Mouse (Mus musculus): ENCODE measurements around the gene Apol9b. TPM values are rescaled to one million over a fixed set of nuclear protein-coding genes. Genes with fewer than 3 reads are reported as not detected.
"Not testable (repeated sequence)": the region's sequence is repeated elsewhere in the genome, so short reads cannot be mapped to it uniquely, and the experiment has no call there.

The Apol9b gene
- polyA plus RNA-seq, 1 experiment from 2014 or later, result not detected

DNA sequence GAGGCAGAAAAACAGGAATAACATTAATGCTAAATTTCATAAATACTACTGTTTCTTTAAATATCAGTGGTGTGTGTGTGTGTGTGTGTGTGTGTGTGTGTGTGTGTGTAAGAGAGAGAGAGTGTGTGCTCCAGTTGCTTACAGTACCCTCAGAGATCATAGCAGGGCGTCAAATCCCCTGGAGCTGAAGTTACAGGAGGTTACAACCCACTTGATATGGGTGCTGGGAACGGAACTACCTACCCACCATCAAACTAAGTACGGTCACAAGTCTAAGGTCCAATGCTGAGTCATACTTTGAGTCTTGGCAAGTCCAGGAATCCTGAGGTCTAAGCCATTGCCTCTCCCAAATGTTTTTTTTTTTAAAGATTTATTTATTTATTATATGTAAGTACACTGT lies 1.1 kb upstream of the Apol9b start:
- H3K9ac ChIP-seq; H3K4me1 ChIP-seq; H3K36me3 ChIP-seq (replicated peaks); H3K4me3 ChIP-seq; H3K27ac ChIP-seq; H3K4me2 ChIP-seq; H3K9me3 ChIP-seq; ATAC-seq (replicated peaks); H3K27me3 ChIP-seq (replicated peaks): not testable (repeated sequence)
- WGBS, result 86% methylated on average over 3 of the region's 3 CpGs

DNA sequence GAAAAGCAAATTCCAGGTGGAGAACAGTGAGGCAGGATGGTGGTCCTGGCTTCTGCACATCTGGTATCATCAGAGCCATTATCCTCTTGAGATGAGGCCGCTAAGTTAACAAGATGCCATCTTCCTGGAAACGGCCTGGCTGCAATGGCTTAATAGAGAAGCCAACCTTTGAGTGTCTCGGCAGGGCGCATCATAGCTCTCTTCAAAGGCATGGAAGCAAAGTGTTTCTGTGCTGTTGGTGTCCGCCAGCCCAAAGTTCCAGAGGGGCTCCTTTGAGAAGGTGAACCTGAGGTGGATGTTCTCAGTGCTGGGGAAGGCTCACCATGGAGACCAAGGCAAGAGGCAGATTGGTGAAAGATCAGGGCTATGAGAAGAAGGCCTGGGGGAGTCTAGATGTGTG lies 2.8 kb downstream of the Apol9b start:
- Histone ChIP-seq H3K4me2 (no peak overlapping the region), H3K4me3 (no peak overlapping the region), H3K27ac (no peak overlapping the region), H3K27me3 (replicated peaks) (no peaks in the 10 kb centered on the region), H3K4me1 (no peaks in the 10 kb centered on the region), H3K9ac (no peak overlapping the region), H3K36me3 (replicated peaks) (no peaks in the 10 kb centered on the region), H3K9me3 (no peaks in the 10 kb centered on the region)
- no peak for ATAC-seq (replicated peaks)
- 89% methylated on average over 5 of the region's 5 CpGs for WGBS

DNA sequence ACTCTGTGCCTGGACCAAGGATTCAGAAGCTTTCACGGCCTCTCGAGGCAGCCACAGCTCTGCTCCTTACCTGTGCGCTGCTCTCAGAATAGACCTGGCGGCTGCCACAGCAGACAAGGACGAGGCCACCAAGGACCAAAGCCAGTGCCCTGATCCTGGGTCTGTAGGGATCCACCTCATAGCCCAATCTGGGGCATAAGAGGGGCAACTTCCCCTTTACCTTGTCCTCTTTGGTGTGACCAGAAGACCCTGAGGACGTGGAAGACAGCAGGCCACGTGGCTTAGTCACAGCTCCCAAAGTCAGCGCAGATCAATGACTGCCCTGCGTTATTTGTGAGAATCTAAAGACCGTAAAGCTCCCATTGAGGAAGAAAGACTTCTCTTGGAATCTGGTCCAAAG lies 4.0 kb downstream of the Apol9b start:
- H3K36me3 ChIP-seq (replicated peaks); H3K4me2 ChIP-seq; H3K27ac ChIP-seq; H3K4me3 ChIP-seq; H3K9me3 ChIP-seq; H3K9ac ChIP-seq; H3K27me3 ChIP-seq (replicated peaks); ATAC-seq (replicated peaks); H3K4me1 ChIP-seq: not testable (repeated sequence)
- 69% methylated on average over 10 of the region's 10 CpGs for WGBS

DNA sequence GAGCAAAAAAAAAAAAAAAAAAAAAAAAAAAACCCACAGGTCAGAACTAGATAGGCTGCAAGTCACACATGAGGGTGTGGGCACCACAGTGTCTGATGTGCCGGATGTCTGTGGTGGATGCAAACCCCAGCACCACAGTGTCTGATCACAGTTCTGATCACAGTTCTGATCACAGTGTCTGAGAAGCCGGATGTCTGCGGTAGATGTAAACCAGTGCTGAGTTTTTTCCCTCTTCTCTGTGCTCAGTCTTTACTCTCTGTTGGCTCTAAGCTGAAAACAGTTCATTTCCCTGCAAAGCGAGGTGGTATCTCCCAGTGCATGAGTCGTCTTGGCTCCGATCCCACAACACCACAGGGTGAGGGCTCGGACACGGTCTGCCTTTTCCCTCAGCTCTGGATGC lies 4.5 kb downstream of the Apol9b start:
- not testable (repeated sequence) for H3K9me3 ChIP-seq; ATAC-seq (replicated peaks); H3K4me3 ChIP-seq; H3K27me3 ChIP-seq (replicated peaks); H3K36me3 ChIP-seq (replicated peaks); H3K4me1 ChIP-seq; H3K9ac ChIP-seq; H3K4me2 ChIP-seq; H3K27ac ChIP-seq
- WGBS, result 79% methylated on average over 8 of the region's 8 CpGs

DNA sequence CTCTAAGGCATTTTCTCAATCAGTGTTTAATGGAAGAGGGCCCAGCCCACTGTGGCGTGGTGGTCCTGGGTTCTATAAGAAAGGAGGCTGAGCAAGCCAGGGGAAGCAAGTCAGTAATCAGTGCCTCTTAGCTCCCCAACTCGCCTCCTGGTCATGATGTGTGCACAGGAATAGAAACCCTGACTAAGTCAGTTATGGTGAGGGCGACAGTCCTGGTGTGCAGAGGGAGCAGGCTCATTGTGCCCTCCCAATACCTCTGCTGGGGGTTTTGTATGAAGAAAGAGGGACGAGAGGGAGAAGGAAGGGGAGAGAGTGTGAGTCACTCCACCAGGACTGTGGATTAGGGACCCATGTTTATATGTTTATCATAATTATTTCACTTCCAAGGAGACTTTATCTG lies 5.1 kb downstream of the Apol9b start:
- ATAC-seq (replicated peaks); H3K4me3 ChIP-seq; H3K36me3 ChIP-seq (replicated peaks); H3K27ac ChIP-seq; H3K4me2 ChIP-seq; H3K9ac ChIP-seq; H3K27me3 ChIP-seq (replicated peaks); H3K4me1 ChIP-seq; H3K9me3 ChIP-seq: not testable (repeated sequence)
- WGBS, result 67% methylated on average over 4 of the region's 4 CpGs

DNA sequence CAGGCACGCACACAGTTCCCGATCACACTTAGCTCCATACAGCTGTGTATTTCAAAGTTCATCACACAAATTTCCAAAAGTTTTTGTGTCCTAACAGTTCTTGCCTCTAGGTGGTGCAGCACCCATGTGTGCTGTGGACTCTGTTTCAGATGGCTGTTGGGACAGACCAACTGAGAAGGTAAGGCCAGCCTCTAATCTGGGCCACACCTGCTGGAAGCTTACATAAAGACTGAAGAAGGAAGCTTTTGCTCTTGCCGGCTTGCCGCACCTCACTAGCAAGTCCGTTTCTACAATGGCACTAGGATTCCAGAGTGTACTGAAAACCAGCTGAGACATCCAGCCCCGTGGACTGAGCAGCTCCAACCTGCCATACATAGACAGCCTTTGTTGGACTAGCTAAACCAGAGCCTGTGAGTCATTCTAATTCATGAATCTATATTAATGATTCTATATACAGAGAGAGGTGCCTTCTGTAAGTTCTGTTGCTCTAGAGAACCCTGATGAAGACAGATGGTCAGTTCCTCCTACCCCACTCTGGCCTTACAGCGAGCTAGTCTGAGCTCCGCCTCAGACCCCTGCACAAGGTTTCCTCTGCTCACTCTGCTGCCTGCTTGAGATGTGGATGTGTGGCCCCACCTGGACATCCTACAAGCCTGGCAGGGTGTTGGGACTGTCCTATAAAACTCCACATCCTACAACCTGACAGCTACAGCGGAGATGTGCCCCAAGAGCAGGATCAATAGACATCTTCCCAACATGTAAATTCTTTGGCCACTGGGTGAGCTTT lies 11.9 kb downstream of the Apol9b start:
- Histone ChIP-seq H3K27me3 (replicated peaks) (no peaks in the 10 kb centered on the region), H3K9me3 (no peaks in the 10 kb centered on the region), H3K36me3 (replicated peaks) (no peaks in the 10 kb centered on the region), H3K4me2 (no peak overlapping the region), H3K4me3 (no peak overlapping the region), H3K4me1 (no peaks in the 10 kb centered on the region), H3K9ac (no peak overlapping the region), H3K27ac (no peak overlapping the region)
- 76% methylated on average over 9 of the region's 9 CpGs for WGBS
- no peak for ATAC-seq (replicated peaks)

DNA sequence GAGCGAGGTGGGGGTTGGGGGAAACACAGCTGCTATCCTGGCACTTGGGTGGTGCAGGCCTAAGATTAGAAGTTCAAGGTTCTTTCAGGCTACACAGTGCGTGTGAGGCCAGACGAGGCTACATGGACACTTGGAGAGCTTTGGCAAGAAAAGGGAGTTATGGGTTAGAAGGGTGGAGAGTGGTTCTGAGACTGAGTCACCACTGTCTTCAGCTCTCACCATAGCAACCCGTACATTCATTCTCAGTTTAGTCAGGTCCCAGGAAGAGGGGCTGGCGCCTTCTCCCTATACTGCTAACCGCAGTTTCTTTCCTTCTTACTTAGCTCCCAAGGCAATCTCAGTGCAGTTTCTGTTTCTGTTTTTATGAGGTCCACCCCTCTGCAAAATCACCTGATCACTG lies 12.7 kb downstream of the Apol9b start:
- H3K9me3 ChIP-seq, result not testable (repeated sequence)

DNA sequence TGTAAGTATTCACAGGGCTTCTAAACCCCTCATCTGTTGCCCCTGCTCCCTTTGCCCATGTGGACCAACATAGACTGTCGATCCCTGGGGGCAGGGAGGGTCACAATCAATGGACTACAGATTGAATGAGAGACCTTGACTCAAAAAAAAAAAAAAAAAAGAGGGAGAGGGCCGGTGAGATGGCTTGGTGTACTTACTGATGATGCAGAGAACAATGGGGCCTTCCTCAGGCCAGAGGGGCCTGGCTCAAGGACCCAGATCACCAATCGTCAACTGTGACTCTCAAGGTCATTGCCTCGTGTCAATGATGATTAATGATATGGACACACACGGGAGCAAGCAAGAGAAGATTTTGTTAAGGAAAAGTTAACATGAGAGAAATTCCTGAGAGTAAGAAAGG lies 15.8 kb downstream of the Apol9b start:
- no peak for ATAC-seq (replicated peaks)

More for the DNA sequence above, 12.7 kb downstream of the Apol9b start:
- H3K9ac ChIP-seq; H3K4me2 ChIP-seq; H3K4me3 ChIP-seq; H3K27me3 ChIP-seq (replicated peaks); H3K27ac ChIP-seq; H3K36me3 ChIP-seq (replicated peaks); ATAC-seq (replicated peaks); H3K4me1 ChIP-seq: not testable (repeated sequence)
- 87% methylated on average over 6 of the region's 6 CpGs for WGBS

DNA sequence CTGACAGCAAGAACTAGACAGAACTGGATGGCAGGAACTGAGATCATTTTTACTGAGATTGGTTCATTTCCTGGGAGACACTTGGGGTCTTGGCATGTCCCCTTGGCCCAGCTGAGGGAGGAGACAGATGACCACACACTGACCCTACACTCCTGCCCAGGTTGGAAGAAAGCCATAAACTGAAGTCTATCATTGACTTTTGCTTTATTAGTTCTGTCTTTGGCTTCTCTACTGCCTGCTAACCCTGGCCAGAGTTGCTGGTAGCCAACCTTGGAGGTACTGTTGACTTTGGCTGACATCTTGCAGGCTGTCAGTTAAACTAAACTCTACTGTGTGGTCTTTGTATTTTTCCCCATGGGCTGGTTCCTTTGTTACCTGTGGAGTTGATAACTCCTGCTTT lies 16.2 kb downstream of the Apol9b start:
- no peaks in the 10 kb centered on the region for H3K4me1 ChIP-seq
- H3K27ac ChIP-seq, result no peak overlapping the region
- no peaks in the 10 kb centered on the region for H3K9me3 ChIP-seq
- no peak for ATAC-seq (replicated peaks)
- H3K9ac ChIP-seq, result no peak overlapping the region
- H3K27me3 ChIP-seq (replicated peaks), result no peaks in the 10 kb centered on the region
- no peak overlapping the region for H3K4me3 ChIP-seq
- H3K4me2 ChIP-seq, result no peak overlapping the region
- no peaks in the 10 kb centered on the region for H3K36me3 ChIP-seq (replicated peaks)

More for the DNA sequence above, 15.8 kb downstream of the Apol9b start:
- H3K9me3 ChIP-seq, result no peaks in the 10 kb centered on the region
- H3K9ac ChIP-seq, result no peak overlapping the region
- no peaks in the 10 kb centered on the region for H3K36me3 ChIP-seq (replicated peaks)
- H3K4me2 ChIP-seq, result no peak overlapping the region
- no peaks in the 10 kb centered on the region for H3K27me3 ChIP-seq (replicated peaks)
- WGBS, result 39% methylated on average over 5 of the region's 5 CpGs
- no peaks in the 10 kb centered on the region for H3K4me1 ChIP-seq
- H3K4me3 ChIP-seq, result no peak overlapping the region
- H3K27ac ChIP-seq, result no peak overlapping the region

DNA sequence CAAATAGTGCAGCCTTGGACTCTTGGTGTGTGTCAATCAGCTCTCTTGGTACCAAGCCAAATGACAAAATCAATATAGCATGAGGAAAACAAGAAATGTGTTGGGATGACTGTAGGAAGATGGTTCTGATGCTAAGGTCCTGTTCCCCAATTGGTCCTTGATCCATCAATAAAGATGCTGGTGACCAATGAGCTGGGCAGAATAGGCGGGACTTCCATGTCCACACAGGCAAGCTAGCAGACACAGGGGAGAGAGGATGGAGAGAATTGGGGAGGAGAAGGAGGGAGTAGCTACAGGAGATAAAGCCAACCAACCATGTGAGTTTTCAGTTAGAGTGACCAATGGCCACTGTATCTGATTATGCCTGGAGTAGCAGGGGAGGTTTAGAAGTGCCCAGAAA lies 17.5 kb downstream of the Apol9b start:
- no peak overlapping the region for H3K9ac ChIP-seq
- H3K4me2 ChIP-seq, result no peak overlapping the region
- H3K4me3 ChIP-seq, result no peak overlapping the region
- no peaks in the 10 kb centered on the region for H3K9me3 ChIP-seq
- no peaks in the 10 kb centered on the region for H3K36me3 ChIP-seq (replicated peaks)
- ATAC-seq (replicated peaks), result no peak
- H3K27me3 ChIP-seq (replicated peaks), result no peaks in the 10 kb centered on the region
- H3K4me1 ChIP-seq, result no peaks in the 10 kb centered on the region
- WGBS, result 100% methylated on average over 1 of the region's 1 CpGs
- no peak overlapping the region for H3K27ac ChIP-seq

DNA sequence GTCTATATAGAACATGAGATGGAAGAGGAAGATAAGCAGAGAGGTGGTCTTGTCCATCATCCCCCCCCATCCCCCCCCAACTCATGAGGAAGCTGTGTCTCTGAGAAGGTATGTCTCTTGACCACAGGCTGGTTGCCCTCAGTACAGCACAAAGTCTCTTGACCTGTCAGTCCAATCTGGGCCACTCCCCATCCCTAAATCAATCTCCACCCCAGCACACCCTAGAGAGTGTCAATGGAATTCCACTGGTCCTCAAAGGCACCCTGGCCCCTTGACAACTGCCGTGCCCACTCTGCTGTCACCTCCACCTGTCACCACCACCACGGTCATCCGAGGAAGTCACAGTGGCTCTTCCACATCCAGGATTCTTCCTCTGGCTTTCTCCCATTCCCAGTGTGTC lies 19.6 kb downstream of the Apol9b start:
- Histone ChIP-seq H3K9me3 (no peaks in the 10 kb centered on the region), H3K4me1 (no peaks in the 10 kb centered on the region), H3K36me3 (replicated peaks) (no peaks in the 10 kb centered on the region), H3K4me3 (no peak overlapping the region), H3K27me3 (replicated peaks) (no peaks in the 10 kb centered on the region), H3K9ac (no peak overlapping the region), H3K27ac (no peak overlapping the region), H3K4me2 (no peak overlapping the region)
- ATAC-seq (replicated peaks), result no peak
- WGBS, result 90% methylated on average over 3 of the region's 3 CpGs

DNA sequence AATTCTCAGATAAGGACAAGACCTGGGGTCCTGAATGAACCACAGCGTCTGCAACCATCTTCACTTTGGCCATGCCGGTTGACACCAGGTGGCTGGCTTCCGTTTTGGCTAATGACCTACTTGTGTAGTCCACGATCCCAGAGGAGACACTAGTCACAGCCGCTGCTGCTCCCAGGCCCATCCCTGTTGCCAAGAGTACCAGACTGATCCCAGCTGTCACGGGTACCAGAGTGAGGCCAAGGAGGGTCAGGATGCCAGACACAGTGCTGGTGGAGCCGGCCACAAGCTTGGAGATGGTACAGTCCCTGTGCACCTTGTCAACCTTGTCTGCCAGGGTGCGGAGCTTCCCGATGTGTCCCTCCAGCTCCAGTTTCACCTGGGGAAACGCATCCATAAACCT lies 20.9 kb downstream of the Apol9b start:
- Histone ChIP-seq H3K36me3 (replicated peaks) (no peaks in the 10 kb centered on the region), H3K9me3 (no peaks in the 10 kb centered on the region), H3K4me1 (no peaks in the 10 kb centered on the region), H3K4me3 (no peak overlapping the region), H3K9ac (no peak overlapping the region), H3K27me3 (replicated peaks) (no peaks in the 10 kb centered on the region), H3K27ac (no peak overlapping the region), H3K4me2 (no peak overlapping the region)
- no peak for ATAC-seq (replicated peaks)
- WGBS, result 93% methylated on average over 10 of the region's 10 CpGs

DNA sequence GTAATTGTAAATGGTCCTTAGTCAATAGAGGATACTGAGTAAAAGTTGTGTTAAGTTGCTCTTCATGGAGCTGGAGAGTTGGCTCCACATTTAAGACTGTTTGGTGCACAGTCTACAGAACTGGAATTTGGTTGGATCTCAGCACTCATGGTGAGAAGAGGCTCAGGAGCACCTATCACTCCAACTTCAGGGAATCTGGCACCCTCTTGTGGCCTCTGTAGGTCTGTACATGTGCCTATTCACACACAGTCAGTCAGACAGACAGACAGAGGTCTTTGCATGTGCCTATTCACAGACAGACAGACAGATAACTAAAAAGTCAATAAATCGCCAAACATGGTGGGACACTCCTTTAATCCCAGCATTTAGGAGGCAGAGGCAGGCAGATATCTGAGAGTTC lies 21.6 kb downstream of the Apol9b start:
- Histone ChIP-seq H3K27ac (no peak overlapping the region), H3K4me3 (no peak overlapping the region), H3K27me3 (replicated peaks) (no peaks in the 10 kb centered on the region), H3K4me2 (no peak overlapping the region), H3K9me3 (no peaks in the 10 kb centered on the region), H3K36me3 (replicated peaks) (no peaks in the 10 kb centered on the region), H3K9ac (no peak overlapping the region), H3K4me1 (no peaks in the 10 kb centered on the region)
- WGBS, result 35% methylated on average over 1 of the region's 1 CpGs
- ATAC-seq (replicated peaks), result no peak

Data from midbrain, embryonic 15.5 days (tissue).